Mouse (Mus musculus) gastrocnemius, postnatal 25 days (tissue): ENCODE measurements at regions not wholly inside any gene's neighbourhood (a gene's known extent, or its start where the extent isn't known, plus 50 kb on each side); places are given as distances from the start of the nearest gene placed in this dataset.
A peak's percentile ranks its signal among the peaks of the same experiment; 100 is the strongest.
"Not testable (repeated sequence)": the region's sequence is repeated elsewhere in the genome, so short reads cannot be mapped to it uniquely, and the experiment has no call there.

Experiments used
- DNase-seq: peaks from one replicate; pipeline ENCODE4 v3.0.0; 2022

- DNase-seq, result no peak
Measured at GRCm38 (mm10) chr12:107171676-107172075, 316.8 kb upstream of the 3110018I06Rik start.

GRCm38 (mm10) chr12:107178676-107179075, 309.8 kb upstream of the 3110018I06Rik start:
- DNase-seq, result no peak

- no peak for DNase-seq
Measured at GRCm38 (mm10) chr12:107180501-107180900, 307.9 kb upstream of the 3110018I06Rik start.

GRCm38 (mm10) chr12:107181291-107181690, 307.1 kb upstream of the 3110018I06Rik start:
- DNase-seq, result no peak

- DNase-seq, result no peak
Measured at GRCm38 (mm10) chr12:107182091-107182655, 306.3 kb upstream of the 3110018I06Rik start.

GRCm38 (mm10) chr12:107183283-107183682, 305.1 kb upstream of the 3110018I06Rik start:
- DNase-seq, result peak; percentile 25

GRCm38 (mm10) chr12:107184426-107184825, 304.0 kb upstream of the 3110018I06Rik start:
- DNase-seq, result no peak

- no peak for DNase-seq
Measured at GRCm38 (mm10) chr12:107186361-107186760, 302.1 kb upstream of the 3110018I06Rik start.

GRCm38 (mm10) chr12:107188055-107188454, 300.4 kb upstream of the 3110018I06Rik start:
- no peak for DNase-seq

- DNase-seq, result no peak
Measured at GRCm38 (mm10) chr12:107198389-107199018, 289.9 kb upstream of the 3110018I06Rik start.

GRCm38 (mm10) chr12:107200903-107201302, 287.5 kb upstream of the 3110018I06Rik start:
- no peak for DNase-seq

GRCm38 (mm10) chr12:107208826-107209225, 279.6 kb upstream of the 3110018I06Rik start:
- DNase-seq, result not testable (repeated sequence)

GRCm38 (mm10) chr12:107212826-107213225, 275.6 kb upstream of the 3110018I06Rik start:
- DNase-seq, result no peak

- DNase-seq, result no peak
Measured at GRCm38 (mm10) chr12:107216119-107216518, 272.3 kb upstream of the 3110018I06Rik start.

- DNase-seq, result no peak
Measured at GRCm38 (mm10) chr12:107221276-107221970, 267.0 kb upstream of the 3110018I06Rik start.

- no peak for DNase-seq
Measured at GRCm38 (mm10) chr12:107222106-107222505, 266.3 kb upstream of the 3110018I06Rik start.

GRCm38 (mm10) chr12:107230097-107230496, 258.3 kb upstream of the 3110018I06Rik start:
- DNase-seq, result no peak

GRCm38 (mm10) chr12:107231629-107232028, 256.8 kb upstream of the 3110018I06Rik start:
- no peak for DNase-seq

GRCm38 (mm10) chr12:107250747-107251470, 237.5 kb upstream of the 3110018I06Rik start:
- DNase-seq, result no peak

- DNase-seq, result no peak
Measured at GRCm38 (mm10) chr12:107251981-107252380, 236.5 kb upstream of the 3110018I06Rik start.

GRCm38 (mm10) chr12:107262076-107262475, 226.4 kb upstream of the 3110018I06Rik start:
- no peak for DNase-seq

- DNase-seq, result no peak
Measured at GRCm38 (mm10) chr12:107262516-107262915, 225.9 kb upstream of the 3110018I06Rik start.

GRCm38 (mm10) chr12:107266696-107267095, 221.7 kb upstream of the 3110018I06Rik start:
- DNase-seq, result no peak
